Mouse (Mus musculus): Measurements from ENCODE around the gene Gng13. TPM values are rescaled to one million over a fixed set of nuclear protein-coding genes. Genes with fewer than 3 reads are reported as not detected.
A peak's percentile ranks its signal among the peaks of the same experiment; 100 is the strongest.

The Gng13 gene
- polyA plus RNA-seq (2016; fragmentation: Nextera tagmentation; extraction: Ambion mirVana): 0.51 and 0.77 TPM in 2 replicates

DNA sequence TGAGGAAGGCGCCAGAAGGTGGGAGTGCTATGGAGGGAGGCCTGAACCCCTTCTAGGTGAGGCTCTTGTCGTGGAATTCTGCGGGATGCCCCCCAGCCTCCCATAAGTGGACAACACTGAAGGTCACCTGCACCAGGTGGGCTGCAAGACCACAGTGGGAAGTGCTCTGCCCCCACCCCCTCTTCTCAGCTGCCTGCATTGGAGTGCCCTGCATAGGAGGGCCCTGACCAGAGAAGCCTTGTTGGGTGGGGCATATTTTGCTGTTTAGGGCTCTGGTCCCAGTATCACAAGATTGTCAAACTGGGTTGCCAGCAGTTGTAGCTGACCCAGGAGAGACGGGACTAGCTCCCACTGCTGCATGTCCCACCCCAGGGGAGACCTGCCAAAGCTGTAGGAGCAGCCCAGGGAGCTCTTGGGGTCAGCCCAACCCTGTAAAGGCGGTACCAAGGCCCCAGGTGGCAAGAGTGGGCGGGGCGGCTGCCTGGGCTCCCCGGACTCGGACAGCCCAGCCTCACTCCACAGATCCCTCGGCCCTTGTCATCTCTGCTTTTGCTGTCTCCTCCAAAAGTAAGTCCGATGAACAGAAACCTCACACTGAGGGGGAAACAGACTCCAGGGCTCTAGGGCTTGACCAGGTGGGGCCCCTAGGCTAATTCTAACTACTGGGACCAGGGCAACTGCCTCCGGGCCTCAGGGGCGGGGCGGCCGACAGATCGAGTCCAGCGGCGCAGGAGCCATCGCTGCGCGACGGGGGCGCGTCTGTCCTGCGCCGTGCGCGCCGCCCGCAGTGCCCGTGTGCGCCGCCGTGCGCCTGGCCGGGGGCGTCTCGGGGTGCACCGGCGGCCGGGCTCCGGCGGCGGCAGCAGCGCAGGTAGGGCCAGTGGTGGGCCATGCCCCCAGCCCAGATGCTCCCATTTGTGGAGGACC lies at the start of gene Gng13:
Gene Gng13 (plus strand): TSS at position 461 of the 927 bp plus-strand sequence.
- Histone ChIP-seq H3K36me3 (peaks cover 38% of the 10 kb centered on the region), H3K4me1 (peaks cover 29% of the 10 kb centered on the region), H3K4me3 (peak within 1 kb of the TSS; percentile 56), H3K27me3 (ENCODE audit: low read depth, poor library complexity, severe bottlenecking) (peaks cover 41% of the 10 kb centered on the region), H3K27ac (replicated peaks) (peak within 1 kb of the TSS; percentile 20), H3K9me3 (replicated peaks) (no peaks in the 10 kb centered on the region)
- WGBS: 1% methylated on average over 45 of the region's 45 CpGs
- DNase-seq (ENCODE audit: low spot score): peak; percentile 41

GRCm38 (mm10) chr17:25668481-25669055 lies 48.4 kb upstream of the Gng13 start:
- H3K27ac ChIP-seq (replicated peaks): peak overlapping the region; percentile 34; the same call in 1 of the 2 replicates
- H3K36me3 ChIP-seq: no peaks in the 10 kb centered on the region
- H3K27me3 ChIP-seq (ENCODE audit: low read depth, poor library complexity, severe bottlenecking): no peaks in the 10 kb centered on the region
- no peak overlapping the region for H3K4me3 ChIP-seq
- 82% methylated on average over 7 of the region's 7 CpGs for WGBS
- no peaks in the 10 kb centered on the region for H3K9me3 ChIP-seq (replicated peaks)
- no peak for DNase-seq (ENCODE audit: low spot score)
- H3K4me1 ChIP-seq: peaks cover 30% of the 10 kb centered on the region

DNA sequence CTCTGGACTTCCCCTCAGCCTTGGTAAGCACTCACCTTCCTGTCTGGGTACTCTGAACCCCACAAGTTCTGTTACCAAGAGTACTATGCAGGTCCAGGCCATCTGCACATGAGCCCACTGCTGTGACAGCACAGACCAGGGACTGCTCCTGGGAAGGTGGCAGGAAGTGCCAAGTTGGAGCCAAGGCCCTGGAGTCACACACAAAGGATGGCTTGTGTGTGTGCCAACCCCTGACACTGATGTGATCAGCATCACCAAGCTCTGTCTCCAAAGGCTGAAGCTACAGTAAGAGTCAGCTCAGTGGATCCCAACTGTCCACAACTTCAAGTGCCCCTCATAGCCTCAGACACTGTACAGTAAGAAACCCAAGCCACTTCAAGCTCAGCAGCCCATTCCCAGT lies 44.0 kb upstream of the Gng13 start:
- peaks cover 15% of the 10 kb centered on the region for H3K4me1 ChIP-seq
- no peak for DNase-seq (ENCODE audit: low spot score)
- H3K9me3 ChIP-seq (replicated peaks): peaks cover 4% of the 10 kb centered on the region; the same call in 1 of the 2 replicates
- no peaks in the 10 kb centered on the region for H3K27me3 ChIP-seq (ENCODE audit: low read depth, poor library complexity, severe bottlenecking)
- no peak overlapping the region for H3K4me3 ChIP-seq
- H3K36me3 ChIP-seq: no peaks in the 10 kb centered on the region
- no peak overlapping the region for H3K27ac ChIP-seq (replicated peaks)

DNA sequence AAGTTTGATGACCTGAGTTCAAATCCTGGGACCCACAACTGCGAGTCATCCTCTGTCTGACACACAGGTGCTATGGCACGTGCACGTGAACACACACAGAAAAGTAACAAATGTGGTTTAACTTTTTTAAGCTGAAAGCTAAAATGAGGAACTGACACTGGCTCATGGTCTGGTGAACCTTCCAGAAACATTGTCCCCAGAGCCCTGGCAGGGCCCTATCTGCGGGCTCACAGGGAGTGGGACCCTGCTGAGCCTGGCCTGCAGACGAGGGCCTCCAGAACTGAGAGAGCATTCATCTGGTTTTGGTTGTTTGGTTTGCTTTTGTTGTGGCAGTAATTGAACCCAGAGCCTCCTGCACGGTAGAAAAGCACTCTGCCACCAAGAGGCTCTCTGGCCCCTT lies 39.0 kb upstream of the Gng13 start:
- WGBS: 56% methylated on average over 6 of the region's 6 CpGs

GRCm38 (mm10) chr17:25679818-25680217 lies 37.2 kb upstream of the Gng13 start:
- DNase-seq (ENCODE audit: low spot score): peak; percentile 34
- Histone ChIP-seq H3K4me1 (peaks cover 26% of the 10 kb centered on the region), H3K27me3 (ENCODE audit: low read depth, poor library complexity, severe bottlenecking) (no peaks in the 10 kb centered on the region; the same call in 1 of the 2 replicates), H3K4me3 (peak overlapping the region; percentile 25; the same call in 1 of the 2 replicates), H3K36me3 (no peaks in the 10 kb centered on the region), H3K27ac (replicated peaks) (peak overlapping the region; percentile 64), H3K9me3 (replicated peaks) (peaks cover 4% of the 10 kb centered on the region; the same call in 1 of the 2 replicates)
- WGBS: 10% methylated on average over 5 of the region's 5 CpGs

More for the DNA sequence above, 39.0 kb upstream of the Gng13 start:
- DNase-seq (ENCODE audit: low spot score): no peak
- peaks cover 4% of the 10 kb centered on the region; the same call in 1 of the 2 replicates for H3K9me3 ChIP-seq (replicated peaks)
- no peaks in the 10 kb centered on the region; the same call in 1 of the 2 replicates for H3K27me3 ChIP-seq (ENCODE audit: low read depth, poor library complexity, severe bottlenecking)
- H3K4me1 ChIP-seq: peaks cover 26% of the 10 kb centered on the region
- H3K36me3 ChIP-seq: no peaks in the 10 kb centered on the region
- H3K4me3 ChIP-seq: no peak overlapping the region
- H3K27ac ChIP-seq (replicated peaks): no peak overlapping the region

DNA sequence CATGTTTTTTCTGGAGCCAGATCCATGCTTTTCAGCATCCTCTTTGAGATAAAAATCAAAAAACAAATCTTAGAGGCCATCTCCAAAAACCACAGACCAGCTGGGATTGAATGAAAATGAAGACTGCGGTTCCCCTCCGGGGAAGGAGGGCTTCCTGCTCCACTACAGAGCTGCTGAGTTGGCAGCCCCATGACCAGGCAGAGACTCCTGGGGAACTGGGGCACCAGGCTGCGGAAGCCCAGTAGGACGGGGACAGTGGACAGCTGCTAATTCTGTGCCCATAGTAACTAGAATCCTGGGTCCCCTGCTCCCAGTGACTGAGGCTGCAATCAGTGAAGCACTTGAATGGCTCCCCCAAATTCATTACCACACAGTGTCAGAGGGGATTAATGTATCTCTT lies 35.3 kb upstream of the Gng13 start:
- Histone ChIP-seq H3K27ac (replicated peaks) (0 out of 2 replicates have a peak overlapping the region, but pooled peaks have one; percentile 33), H3K36me3 (no peaks in the 10 kb centered on the region), H3K27me3 (ENCODE audit: low read depth, poor library complexity, severe bottlenecking) (peaks cover 3% of the 10 kb centered on the region; the same call in 1 of the 2 replicates), H3K4me3 (no peak overlapping the region), H3K9me3 (replicated peaks) (no peaks in the 10 kb centered on the region), H3K4me1 (peaks cover 26% of the 10 kb centered on the region)
- DNase-seq (ENCODE audit: low spot score): no peak
- 88% methylated on average over 4 of the region's 4 CpGs for WGBS

GRCm38 (mm10) chr17:25686323-25686722 lies 30.6 kb upstream of the Gng13 start:
- Histone ChIP-seq H3K4me3 (no peak overlapping the region), H3K9me3 (replicated peaks) (no peaks in the 10 kb centered on the region), H3K27me3 (ENCODE audit: low read depth, poor library complexity, severe bottlenecking) (peaks cover 9% of the 10 kb centered on the region; the same call in 1 of the 2 replicates), H3K27ac (replicated peaks) (no peak overlapping the region), H3K36me3 (no peaks in the 10 kb centered on the region), H3K4me1 (peaks cover 16% of the 10 kb centered on the region)
- 50% methylated on average over 7 of the region's 7 CpGs for WGBS
- DNase-seq (ENCODE audit: low spot score): peak; percentile 50

GRCm38 (mm10) chr17:25688922-25689321 lies 28.0 kb upstream of the Gng13 start:
- peaks cover 16% of the 10 kb centered on the region for H3K4me1 ChIP-seq
- no peak overlapping the region for H3K27ac ChIP-seq (replicated peaks)
- H3K9me3 ChIP-seq (replicated peaks): no peaks in the 10 kb centered on the region
- H3K4me3 ChIP-seq: no peak overlapping the region
- WGBS: 80% methylated on average over 4 of the region's 4 CpGs
- no peak for DNase-seq (ENCODE audit: low spot score)
- H3K27me3 ChIP-seq (ENCODE audit: low read depth, poor library complexity, severe bottlenecking): peaks cover 9% of the 10 kb centered on the region; the same call in 1 of the 2 replicates
- no peaks in the 10 kb centered on the region for H3K36me3 ChIP-seq

- DNase-seq (ENCODE audit: low spot score): no peak
- 36% methylated on average over 1 of the region's 1 CpGs for WGBS
Observed at GRCm38 (mm10) chr17:25696263-25696662, 20.7 kb upstream of the Gng13 start.

GRCm38 (mm10) chr17:25698446-25698845 lies 18.5 kb upstream of the Gng13 start:
- Histone ChIP-seq H3K9me3 (replicated peaks) (no peaks in the 10 kb centered on the region), H3K27me3 (ENCODE audit: low read depth, poor library complexity, severe bottlenecking) (peaks cover 15% of the 10 kb centered on the region; the same call in 1 of the 2 replicates), H3K36me3 (no peaks in the 10 kb centered on the region), H3K4me1 (no peaks in the 10 kb centered on the region), H3K4me3 (no peak overlapping the region), H3K27ac (replicated peaks) (no peak overlapping the region)
- peak; percentile 80 for DNase-seq (ENCODE audit: low spot score)
- 14% methylated on average over 7 of the region's 7 CpGs for WGBS

More at GRCm38 (mm10) chr17:25696263-25696662, 20.7 kb upstream of the Gng13 start:
- peaks cover 15% of the 10 kb centered on the region; the same call in 1 of the 2 replicates for H3K27me3 ChIP-seq (ENCODE audit: low read depth, poor library complexity, severe bottlenecking)
- no peak overlapping the region for H3K4me3 ChIP-seq
- H3K9me3 ChIP-seq (replicated peaks): no peaks in the 10 kb centered on the region
- H3K27ac ChIP-seq (replicated peaks): no peak overlapping the region
- no peaks in the 10 kb centered on the region for H3K36me3 ChIP-seq
- no peaks in the 10 kb centered on the region for H3K4me1 ChIP-seq

GRCm38 (mm10) chr17:25700863-25701496 lies 16.0 kb upstream of the Gng13 start:
- Histone ChIP-seq H3K27me3 (ENCODE audit: low read depth, poor library complexity, severe bottlenecking) (peaks cover 15% of the 10 kb centered on the region; the same call in 1 of the 2 replicates), H3K36me3 (no peaks in the 10 kb centered on the region), H3K4me3 (no peak overlapping the region), H3K4me1 (no peaks in the 10 kb centered on the region), H3K27ac (replicated peaks) (no peak overlapping the region), H3K9me3 (replicated peaks) (no peaks in the 10 kb centered on the region)
- 59% methylated on average over 9 of the region's 9 CpGs for WGBS
- no peak for DNase-seq (ENCODE audit: low spot score)

DNA sequence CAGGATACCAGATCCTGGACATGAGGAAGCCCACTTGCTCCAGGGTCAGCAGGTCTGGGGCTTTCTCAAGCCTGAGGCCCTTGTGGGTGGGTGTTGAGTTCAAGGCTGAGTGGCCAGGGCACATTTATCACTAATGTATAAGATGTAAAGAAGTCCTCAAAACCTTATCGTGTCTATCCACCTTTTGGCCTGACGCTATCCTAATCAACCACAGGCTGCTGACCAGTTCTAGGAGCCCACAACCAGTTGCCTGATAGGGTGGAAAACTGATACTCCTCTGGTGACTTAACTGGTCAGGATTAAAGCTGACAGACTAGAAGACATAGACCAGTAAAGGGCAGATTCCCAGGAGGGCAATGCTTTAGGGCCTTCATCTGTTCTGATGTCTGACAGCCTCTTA lies 7.0 kb upstream of the Gng13 start:
- Histone ChIP-seq H3K36me3 (no peaks in the 10 kb centered on the region), H3K4me3 (no peak overlapping the region), H3K27me3 (ENCODE audit: low read depth, poor library complexity, severe bottlenecking) (no peaks in the 10 kb centered on the region), H3K4me1 (no peaks in the 10 kb centered on the region), H3K9me3 (replicated peaks) (no peaks in the 10 kb centered on the region), H3K27ac (replicated peaks) (no peak overlapping the region)
- 93% methylated on average over 2 of the region's 2 CpGs for WGBS
- no peak for DNase-seq (ENCODE audit: low spot score)

Measured in midbrain, embryonic 10.5 days (tissue).